Mouse (Mus musculus): ENCODE measurements around the gene Csf2rb2. TPM values are rescaled to one million over a fixed set of nuclear protein-coding genes. Genes with fewer than 3 reads are reported as not detected.

The Csf2rb2 gene
- polyA plus RNA-seq, 1 experiment from 2014 or later: 0.39 TPM

DNA sequence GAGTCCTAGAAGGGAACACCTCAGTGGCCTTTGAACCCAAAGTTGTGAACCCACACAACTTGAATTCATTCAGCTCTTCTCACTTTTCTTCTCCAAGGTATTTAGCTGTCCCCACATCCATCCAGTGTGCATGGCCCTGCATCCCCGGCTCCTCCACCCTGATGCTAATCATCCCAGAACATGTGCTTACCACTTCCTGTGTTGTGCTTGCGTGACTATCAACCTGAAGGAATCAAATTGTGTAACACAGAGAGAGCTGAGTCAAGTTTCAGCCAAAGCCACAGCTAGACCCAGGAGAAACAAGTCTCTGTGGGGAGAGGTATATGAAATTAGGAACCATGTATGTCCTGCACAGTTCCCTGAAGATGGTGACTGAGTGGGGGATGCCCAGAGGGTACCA, 27.2 kb downstream of the Csf2rb2 start:
- Histone ChIP-seq H3K4me3 (ENCODE audit: low read depth, low read length) (no peak overlapping the region), H3K27me3 (ENCODE audit: control insufficient read depth, insufficient read depth, low read length) (no peaks in the 10 kb centered on the region), H3K9ac (ENCODE audit: low read length) (no peak overlapping the region), H3K27ac (replicated peaks; ENCODE audit: low read depth, low read length) (no peak overlapping the region), H3K36me3 (ENCODE audit: control insufficient read depth, insufficient read depth, low read length) (no peaks in the 10 kb centered on the region), H3K4me2 (ENCODE audit: low read depth, severe bottlenecking) (no peak overlapping the region), H3K9me3 (ENCODE audit: control insufficient read depth, low read length) (no peaks in the 10 kb centered on the region), H3K4me1 (ENCODE audit: control insufficient read depth, insufficient read depth, low read length) (no peaks in the 10 kb centered on the region)
- DNase-seq (ENCODE audit: low spot score): no peak
- ATAC-seq (ENCODE audit: insufficient number of reproducible peaks, low FRiP score, low TSS enrichment, low read depth): no peak
- WGBS: 84% methylated on average over 2 of the region's 2 CpGs

DNA sequence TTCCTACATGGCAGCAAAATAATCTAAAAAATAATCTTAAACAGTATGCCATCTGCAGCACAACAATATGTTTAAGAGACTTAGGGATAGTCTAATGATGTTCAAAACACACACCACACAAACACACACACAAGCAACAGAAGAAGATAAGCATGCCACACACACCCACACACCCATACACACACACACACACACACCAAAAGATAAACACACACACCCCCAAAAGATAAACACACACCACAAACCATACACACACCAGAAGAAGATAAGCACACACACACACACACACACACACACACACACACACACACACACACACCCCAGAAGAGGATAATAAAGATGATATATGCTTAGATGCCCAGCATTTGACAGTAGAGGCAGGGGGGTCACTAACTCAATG, 34.3 kb downstream of the Csf2rb2 start:
- H3K4me2 ChIP-seq (ENCODE audit: low read depth, severe bottlenecking): no peak overlapping the region
- no peak overlapping the region for H3K9ac ChIP-seq (ENCODE audit: low read length)
- H3K36me3 ChIP-seq (ENCODE audit: control insufficient read depth, insufficient read depth, low read length): no peaks in the 10 kb centered on the region
- no peaks in the 10 kb centered on the region for H3K4me1 ChIP-seq (ENCODE audit: control insufficient read depth, insufficient read depth, low read length)
- DNase-seq (ENCODE audit: low spot score): no peak
- H3K4me3 ChIP-seq (ENCODE audit: low read depth, low read length): no peak overlapping the region
- ATAC-seq (ENCODE audit: insufficient number of reproducible peaks, low FRiP score, low TSS enrichment, low read depth): no peak
- H3K27me3 ChIP-seq (ENCODE audit: control insufficient read depth, insufficient read depth, low read length): no peaks in the 10 kb centered on the region
- no peak overlapping the region for H3K27ac ChIP-seq (replicated peaks; ENCODE audit: low read depth, low read length)
- H3K9me3 ChIP-seq (ENCODE audit: control insufficient read depth, low read length): no peaks in the 10 kb centered on the region

DNA sequence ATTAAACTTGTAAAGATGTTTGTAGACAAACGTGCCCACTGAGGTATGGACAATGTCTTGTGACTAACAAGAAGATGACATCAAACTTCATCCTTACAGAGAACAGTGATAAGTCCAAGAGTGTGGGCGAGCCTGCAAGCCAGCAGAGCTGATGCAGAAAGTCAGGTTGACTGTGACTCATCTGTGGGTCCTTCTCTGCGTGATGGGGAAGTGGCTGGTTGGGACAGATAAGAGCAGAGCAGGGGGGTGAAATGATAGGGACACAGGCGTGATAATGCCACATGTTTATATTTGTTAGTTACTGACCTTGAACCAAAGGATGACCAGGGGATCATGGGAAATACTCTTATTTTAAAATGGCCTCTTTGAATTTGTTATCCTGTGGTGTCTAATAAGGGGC, 37.7 kb downstream of the Csf2rb2 start:
- Histone ChIP-seq H3K9me3 (ENCODE audit: control insufficient read depth, low read length) (no peaks in the 10 kb centered on the region), H3K4me2 (ENCODE audit: low read depth, severe bottlenecking) (no peak overlapping the region), H3K27me3 (ENCODE audit: control insufficient read depth, insufficient read depth, low read length) (no peaks in the 10 kb centered on the region), H3K4me1 (ENCODE audit: control insufficient read depth, insufficient read depth, low read length) (no peaks in the 10 kb centered on the region), H3K36me3 (ENCODE audit: control insufficient read depth, insufficient read depth, low read length) (no peaks in the 10 kb centered on the region), H3K27ac (replicated peaks; ENCODE audit: low read depth, low read length) (no peak overlapping the region), H3K4me3 (ENCODE audit: low read depth, low read length) (no peak overlapping the region), H3K9ac (ENCODE audit: low read length) (no peak overlapping the region)
- ATAC-seq (ENCODE audit: insufficient number of reproducible peaks, low FRiP score, low TSS enrichment, low read depth) (no peak), DNase-seq (ENCODE audit: low spot score) (no peak)
- 77% methylated on average over 4 of the region's 4 CpGs for WGBS

DNA sequence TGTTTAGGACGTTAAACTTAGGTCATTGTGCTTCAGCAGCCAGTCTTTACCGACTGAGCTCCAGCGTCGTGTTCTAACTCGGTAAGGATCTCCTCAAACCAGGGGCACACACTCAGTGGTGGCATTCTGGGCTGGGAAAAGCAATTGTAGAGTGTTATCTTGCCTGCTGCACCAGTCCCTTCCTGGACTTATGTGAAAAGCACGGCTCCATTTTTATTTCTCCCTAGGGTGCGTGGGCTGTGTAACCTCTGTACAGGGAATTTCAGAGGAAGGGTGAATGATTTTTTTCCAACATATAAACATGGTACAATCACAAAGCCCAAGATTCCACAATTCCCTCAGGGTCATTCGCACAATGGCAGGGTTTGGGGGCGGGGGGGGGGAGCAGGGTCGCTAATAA, 38.1 kb downstream of the Csf2rb2 start:
- H3K36me3 ChIP-seq (ENCODE audit: control insufficient read depth, insufficient read depth, low read length): no peaks in the 10 kb centered on the region
- no peaks in the 10 kb centered on the region for H3K27me3 ChIP-seq (ENCODE audit: control insufficient read depth, insufficient read depth, low read length)
- DNase-seq (ENCODE audit: low spot score): no peak
- H3K27ac ChIP-seq (replicated peaks; ENCODE audit: low read depth, low read length): no peak overlapping the region
- no peak for ATAC-seq (ENCODE audit: insufficient number of reproducible peaks, low FRiP score, low TSS enrichment, low read depth)
- H3K4me3 ChIP-seq (ENCODE audit: low read depth, low read length): no peak overlapping the region
- no peaks in the 10 kb centered on the region for H3K4me1 ChIP-seq (ENCODE audit: control insufficient read depth, insufficient read depth, low read length)
- no peak overlapping the region for H3K9ac ChIP-seq (ENCODE audit: low read length)
- H3K4me2 ChIP-seq (ENCODE audit: low read depth, severe bottlenecking): no peak overlapping the region
- H3K9me3 ChIP-seq (ENCODE audit: control insufficient read depth, low read length): no peaks in the 10 kb centered on the region
- WGBS: 86% methylated on average over 10 of the region's 10 CpGs

DNA sequence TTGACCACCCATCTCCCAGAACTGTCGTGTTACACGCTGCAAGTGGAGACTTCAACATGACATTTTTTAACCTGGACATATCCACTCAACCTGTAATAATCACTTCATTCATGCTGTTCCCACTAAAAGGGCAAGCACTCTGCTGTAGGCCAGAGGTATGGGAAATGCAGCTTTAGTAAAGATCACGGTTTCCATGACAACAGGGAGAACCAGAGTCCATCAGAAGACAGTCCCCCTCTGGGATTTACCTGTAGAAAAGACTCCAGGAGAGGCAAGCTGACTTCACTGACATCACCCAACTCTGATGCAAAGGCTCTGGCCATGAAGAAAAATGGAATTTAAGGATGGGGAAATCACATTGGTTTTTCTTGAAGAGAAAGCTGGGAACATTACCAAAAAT, 42.2 kb downstream of the Csf2rb2 start:
- Histone ChIP-seq H3K27me3 (ENCODE audit: control insufficient read depth, insufficient read depth, low read length) (no peaks in the 10 kb centered on the region), H3K9me3 (ENCODE audit: control insufficient read depth, low read length) (no peaks in the 10 kb centered on the region)
- 83% methylated on average over 3 of the region's 3 CpGs for WGBS

DNA sequence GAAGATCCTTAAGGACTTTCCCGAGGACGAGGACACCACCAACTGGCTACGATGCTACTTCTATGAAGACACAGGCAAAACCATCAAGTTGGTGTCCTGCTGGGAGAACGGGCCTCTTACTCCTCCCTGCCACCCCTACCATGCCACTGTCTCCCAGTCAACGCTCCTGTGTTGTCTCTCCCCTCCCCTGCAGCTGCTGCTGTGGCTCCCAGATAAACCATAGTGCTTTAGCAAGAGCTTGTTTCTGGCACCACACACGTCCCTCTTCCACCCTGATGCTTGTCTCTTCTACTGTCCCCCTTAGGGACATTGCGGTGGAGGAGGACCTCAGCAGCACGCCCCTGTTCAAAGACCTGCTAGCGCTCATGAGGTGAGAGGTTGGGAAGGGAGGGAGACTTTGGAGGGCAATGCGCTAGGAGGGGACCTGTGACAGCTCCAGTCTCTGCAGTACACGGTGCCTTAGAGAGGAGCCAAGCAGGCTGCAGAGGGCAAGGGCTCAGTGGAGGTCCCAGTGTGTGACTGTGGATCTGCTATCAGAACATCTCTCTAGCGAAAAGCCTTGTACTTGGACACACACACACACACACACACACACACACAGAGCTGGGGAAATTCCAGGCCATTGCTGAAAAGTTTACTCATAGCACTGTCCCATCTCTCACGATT, 44.7 kb downstream of the Csf2rb2 start:
- Histone ChIP-seq H3K27ac (replicated peaks; ENCODE audit: low read depth, low read length) (no peak overlapping the region), H3K4me1 (ENCODE audit: control insufficient read depth, insufficient read depth, low read length) (no peaks in the 10 kb centered on the region), H3K4me2 (ENCODE audit: low read depth, severe bottlenecking) (no peak overlapping the region), H3K4me3 (ENCODE audit: low read depth, low read length) (no peak overlapping the region), H3K27me3 (ENCODE audit: control insufficient read depth, insufficient read depth, low read length) (no peaks in the 10 kb centered on the region), H3K9ac (ENCODE audit: low read length) (no peak overlapping the region; the same call in 1 of the 2 replicates), H3K9me3 (ENCODE audit: control insufficient read depth, low read length) (no peaks in the 10 kb centered on the region), H3K36me3 (ENCODE audit: control insufficient read depth, insufficient read depth, low read length) (no peaks in the 10 kb centered on the region)
- WGBS: 67% methylated on average over 13 of the region's 13 CpGs
- DNase-seq (ENCODE audit: low spot score) (no peak), ATAC-seq (ENCODE audit: insufficient number of reproducible peaks, low FRiP score, low TSS enrichment, low read depth) (no peak)

More for the DNA sequence above, 42.2 kb downstream of the Csf2rb2 start:
- H3K36me3 ChIP-seq (ENCODE audit: control insufficient read depth, insufficient read depth, low read length): no peaks in the 10 kb centered on the region
- no peak overlapping the region for H3K27ac ChIP-seq (replicated peaks; ENCODE audit: low read depth, low read length)
- DNase-seq (ENCODE audit: low spot score) (no peak), ATAC-seq (ENCODE audit: insufficient number of reproducible peaks, low FRiP score, low TSS enrichment, low read depth) (no peak)
- no peak overlapping the region for H3K4me3 ChIP-seq (ENCODE audit: low read depth, low read length)
- H3K9ac ChIP-seq (ENCODE audit: low read length): no peak overlapping the region
- no peaks in the 10 kb centered on the region for H3K4me1 ChIP-seq (ENCODE audit: control insufficient read depth, insufficient read depth, low read length)
- H3K4me2 ChIP-seq (ENCODE audit: low read depth, severe bottlenecking): no peak overlapping the region

DNA sequence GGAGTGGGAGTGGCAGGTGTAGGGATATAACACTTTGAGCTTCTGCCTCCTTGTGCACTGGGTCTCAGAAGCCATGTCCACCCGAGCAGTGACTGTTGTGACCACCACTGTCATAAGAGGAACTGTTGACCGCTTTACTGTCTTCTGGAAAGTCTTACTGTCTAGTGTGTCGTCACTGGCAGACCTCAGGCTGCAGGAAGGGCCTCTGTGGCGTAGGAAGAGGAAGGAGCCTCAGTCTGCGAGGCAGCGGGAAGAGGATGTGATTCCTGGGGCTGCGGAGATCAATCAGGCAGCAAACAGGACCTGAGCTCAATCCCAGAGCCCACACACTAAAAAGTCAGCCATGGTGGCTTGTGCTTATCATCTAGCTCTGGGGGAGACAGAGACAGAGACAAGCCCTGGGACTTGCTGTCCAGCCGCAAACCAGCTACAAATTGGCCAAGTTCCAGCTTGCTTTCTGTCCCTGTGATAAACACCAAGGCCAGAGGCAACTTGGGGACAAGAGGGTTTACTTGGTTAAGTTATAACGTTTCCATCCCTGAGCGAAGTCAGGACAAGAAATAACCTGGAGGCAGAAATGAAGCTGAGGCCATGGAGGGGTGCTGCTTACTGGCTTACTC, 47.2 kb downstream of the Csf2rb2 start:
- no peaks in the 10 kb centered on the region for H3K36me3 ChIP-seq (ENCODE audit: control insufficient read depth, insufficient read depth, low read length)
- DNase-seq (ENCODE audit: low spot score) (no peak), ATAC-seq (ENCODE audit: insufficient number of reproducible peaks, low FRiP score, low TSS enrichment, low read depth) (no peak)
- H3K9me3 ChIP-seq (ENCODE audit: control insufficient read depth, low read length): no peaks in the 10 kb centered on the region
- no peaks in the 10 kb centered on the region for H3K4me1 ChIP-seq (ENCODE audit: control insufficient read depth, insufficient read depth, low read length)
- no peak overlapping the region for H3K4me2 ChIP-seq (ENCODE audit: low read depth, severe bottlenecking)
- H3K27me3 ChIP-seq (ENCODE audit: control insufficient read depth, insufficient read depth, low read length): no peaks in the 10 kb centered on the region
- H3K9ac ChIP-seq (ENCODE audit: low read length): no peak overlapping the region
- no peak overlapping the region for H3K27ac ChIP-seq (replicated peaks; ENCODE audit: low read depth, low read length)
- WGBS: 80% methylated on average over 10 of the region's 10 CpGs
- no peak overlapping the region for H3K4me3 ChIP-seq (ENCODE audit: low read depth, low read length)

DNA sequence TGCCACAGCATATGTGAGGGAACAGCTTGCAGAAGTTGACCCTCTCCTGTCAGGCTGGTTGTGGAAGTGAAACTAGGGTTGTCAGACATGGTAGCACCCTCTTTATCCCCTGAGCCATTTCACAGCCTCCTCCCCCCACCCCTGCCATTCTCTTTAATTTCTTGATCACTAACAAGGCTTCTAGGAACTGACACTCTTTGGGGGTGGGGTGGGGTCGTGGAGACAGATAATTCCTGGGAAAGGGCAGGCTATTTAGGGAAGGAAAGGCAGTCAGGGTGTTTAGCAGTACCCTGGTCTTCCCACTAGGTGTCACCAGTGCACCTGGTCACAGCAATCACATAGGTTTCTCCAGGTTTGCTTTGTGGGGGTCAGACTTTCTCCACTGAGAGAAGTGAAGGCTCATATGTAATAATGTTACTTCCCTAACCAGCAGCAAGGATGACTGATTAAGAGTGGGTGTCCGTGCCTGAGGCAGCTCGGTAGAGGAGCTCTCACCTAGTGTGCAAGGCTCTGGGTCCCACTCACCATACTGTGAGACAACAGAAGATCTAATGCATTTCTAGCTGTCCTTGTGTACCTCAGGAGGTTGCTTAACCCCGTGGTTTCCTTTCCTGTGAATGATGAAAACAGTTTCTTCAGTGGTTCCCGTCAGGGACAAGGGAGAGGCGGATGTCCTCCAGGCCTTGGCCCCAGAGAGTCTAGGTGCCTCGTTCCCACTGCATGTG, 48.0 kb downstream of the Csf2rb2 start:
- Histone ChIP-seq H3K4me1 (ENCODE audit: control insufficient read depth, insufficient read depth, low read length) (no peaks in the 10 kb centered on the region), H3K9me3 (ENCODE audit: control insufficient read depth, low read length) (no peaks in the 10 kb centered on the region), H3K36me3 (ENCODE audit: control insufficient read depth, insufficient read depth, low read length) (no peaks in the 10 kb centered on the region), H3K4me2 (ENCODE audit: low read depth, severe bottlenecking) (no peak overlapping the region), H3K4me3 (ENCODE audit: low read depth, low read length) (no peak overlapping the region), H3K9ac (ENCODE audit: low read length) (no peak overlapping the region), H3K27me3 (ENCODE audit: control insufficient read depth, insufficient read depth, low read length) (no peaks in the 10 kb centered on the region), H3K27ac (replicated peaks; ENCODE audit: low read depth, low read length) (no peak overlapping the region)
- ATAC-seq (ENCODE audit: insufficient number of reproducible peaks, low FRiP score, low TSS enrichment, low read depth): no peak
- DNase-seq (ENCODE audit: low spot score): peak; percentile 73
- WGBS: 47% methylated on average over 7 of the region's 7 CpGs
